Mouse (Mus musculus): Measurements from ENCODE around the gene Scarb1.

DNA sequence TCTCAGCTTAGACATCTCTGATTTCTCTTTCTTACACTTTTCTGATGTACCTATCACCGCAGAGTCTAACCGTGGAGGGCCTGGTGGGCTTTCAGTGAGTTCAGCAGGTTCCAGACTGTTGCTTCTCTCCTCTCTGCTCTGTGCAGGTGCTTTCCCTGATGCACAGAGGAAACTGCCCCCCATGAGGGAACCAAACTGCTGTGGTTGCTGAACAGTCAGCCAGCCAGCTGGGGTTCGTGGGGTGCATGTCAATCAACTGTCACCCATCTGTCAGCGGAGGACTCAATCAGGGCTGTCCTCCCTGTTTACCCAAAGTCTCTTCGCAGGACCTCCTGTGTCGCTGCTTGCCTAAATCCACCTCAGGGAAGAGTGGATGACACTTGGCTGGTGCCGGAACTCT, 36.3 kb upstream of the Scarb1 start:
- TF ChIP-seq POLR2A (IDR thresholded peaks at IDR 0.05; ENCODE audit: insufficient read depth, low read length) (no peak), CTCF (IDR thresholded peaks at IDR 0.05; ENCODE audit: low read depth, low read length) (no peak), EP300 (IDR thresholded peaks at IDR 0.05; ENCODE audit: insufficient read depth, low read depth, low read length) (no peak)
